Mouse (Mus musculus) left cerebral cortex, postnatal 25 days (tissue): ENCODE measurements at regions not wholly inside any gene's neighbourhood (a gene's known extent, or its start where the extent isn't known, plus 50 kb on each side); places are given as distances from the start of the nearest gene placed in this dataset.
"Not testable (repeated sequence)": the region's sequence is repeated elsewhere in the genome, so short reads cannot be mapped to it uniquely, and the experiment has no call there.

Experiments used
- DNase-seq, 2 experiments: peaks; one replicate each; pipeline ENCODE4 v3.0.0; 2022; ENCODE audit warnings: low spot score in 2 of 2, mixed read lengths in 1 of 2
- intact Hi-C: fragments of 180-260 bp; cut with DNase I; formaldehyde crosslinking; loops from one replicate; pipeline ENCODE4 v1.15.1; 2025

DNA sequence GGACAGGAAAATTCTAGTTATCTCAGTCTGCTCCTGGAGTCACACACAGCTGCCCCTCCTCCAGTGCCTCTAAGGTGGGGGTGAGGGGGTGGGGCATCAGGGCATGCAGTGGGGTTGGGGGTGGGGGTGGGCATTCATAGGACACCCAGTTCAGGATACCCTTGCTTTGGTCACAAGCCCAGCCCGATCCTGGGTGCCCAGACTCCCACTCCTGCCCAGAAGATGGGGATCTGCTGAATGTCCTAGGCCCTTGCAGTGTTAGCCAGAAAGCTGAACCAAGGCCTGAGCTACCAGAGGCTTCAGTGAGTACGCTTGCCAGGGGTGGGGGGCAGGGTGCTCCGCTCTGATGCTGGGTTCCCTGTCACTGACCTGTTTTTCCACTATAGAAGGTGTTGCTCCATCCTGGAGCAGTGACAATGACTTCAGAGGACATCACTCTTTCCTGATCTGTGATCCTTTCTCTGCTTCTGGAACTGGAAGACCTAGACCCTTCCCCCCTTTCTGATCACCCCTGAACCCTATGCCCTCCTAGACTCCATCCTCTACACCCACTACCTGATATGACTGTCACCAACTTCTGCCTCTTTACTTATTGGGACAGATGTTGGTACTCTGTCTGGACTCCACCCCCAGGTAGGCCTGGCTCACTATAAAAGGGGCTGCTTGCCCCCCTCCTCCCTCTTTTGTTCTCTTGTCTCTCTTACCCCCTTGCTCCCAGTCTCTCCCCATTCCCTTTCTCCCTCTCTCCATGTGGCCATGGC lies 92.1 kb upstream of the Zfp746 start:
- intact Hi-C loops, result loop anchor here (2.0 to 10.0 kb wide), 5 partner anchors 218 to 606 kb away; partner anchors contain the start of genes Atp6v0e2 and Gimap8
- no peak for DNase-seq

DNA sequence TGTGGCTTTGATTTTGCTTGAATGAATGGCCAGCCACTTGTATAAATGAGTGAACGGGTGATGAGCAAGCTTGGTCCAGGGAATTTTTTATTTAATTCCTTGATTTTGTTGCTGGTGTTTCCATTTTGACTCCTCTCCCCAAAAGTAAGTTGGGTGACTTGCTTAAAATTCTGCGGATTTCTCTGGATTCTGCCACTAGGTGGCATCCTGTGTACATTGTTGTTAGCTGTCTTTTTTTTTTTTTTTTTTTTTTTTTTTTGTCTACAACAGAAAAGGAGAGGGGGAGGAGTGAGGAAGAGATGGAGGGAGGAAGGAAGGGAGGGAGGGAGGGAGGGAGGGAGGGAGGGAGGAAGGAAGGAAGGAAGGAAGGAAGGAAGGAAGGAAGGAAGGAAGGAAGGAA lies 91.5 kb upstream of the Zfp746 start:
- peak; percentile 65 to 87 for DNase-seq
- intact Hi-C loops, result loop anchor here (2.0 to 10.0 kb wide), 5 partner anchors 219 to 607 kb away; partner anchors contain the start of genes Atp6v0e2 and Gimap8

DNA sequence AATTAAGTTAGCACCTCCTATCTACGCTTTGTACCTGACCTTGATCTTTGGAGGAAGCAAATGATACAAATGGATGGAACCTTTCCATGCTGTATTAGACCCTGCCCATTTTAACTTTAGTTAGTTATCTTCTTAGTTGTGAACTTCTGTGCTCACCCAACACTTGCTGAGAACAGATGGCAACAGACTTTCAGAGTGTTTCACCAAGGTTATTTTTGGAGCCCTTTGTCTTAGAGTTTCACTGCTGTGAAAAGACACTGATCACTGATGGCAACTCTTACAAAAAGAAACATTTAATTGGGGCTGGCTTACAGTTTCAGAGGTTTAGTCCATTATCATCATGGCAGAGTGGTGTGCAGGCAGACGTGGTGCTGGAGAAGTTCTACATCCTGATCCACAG lies 88.8 kb upstream of the Zfp746 start:
- DNase-seq, result peak in 1 of 2 experiments; percentile 56
- intact Hi-C loops, result loop anchor here (5.0 to 10.0 kb wide), 3 partner anchors 330 to 610 kb away; partner anchors contain the start of gene Atp6v0e2

- intact Hi-C loops, result loop anchor here (10.0 kb wide), 2 partner anchors 332 to 612 kb away; no protein-coding TSS in a partner anchor
- DNase-seq, result not testable (repeated sequence)
These were observed 86.4 kb upstream of the Zfp746 start for GRCm38 (mm10) chr6:48172769-48173168.

DNA sequence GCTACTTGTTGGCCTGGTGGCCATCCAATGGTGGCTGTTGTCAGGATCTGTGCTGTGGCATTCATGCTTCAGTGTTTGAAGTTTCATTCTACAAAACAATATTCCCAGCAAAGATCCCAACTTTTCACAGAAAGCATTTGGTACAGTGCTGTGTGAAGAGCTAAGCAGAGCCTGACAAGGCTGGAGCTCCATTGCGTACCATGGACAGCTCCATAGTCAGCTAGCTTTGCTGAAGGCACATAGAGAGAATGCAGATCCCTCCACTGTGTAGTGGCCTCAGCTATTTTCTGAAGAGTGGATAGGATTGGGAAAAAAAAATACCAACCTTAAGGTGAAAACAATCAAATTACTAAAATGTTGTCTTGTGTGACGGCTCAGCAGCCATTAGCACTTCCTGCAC lies 50.5 kb upstream of the Zfp746 start:
- no peak for DNase-seq
- intact Hi-C loops, result no loop called here
